Mouse (Mus musculus) forebrain, embryonic 16.5 days (tissue): ENCODE data around the gene Bmp4. TPM values are rescaled to one million over a fixed set of nuclear protein-coding genes. Genes with fewer than 3 reads are reported as not detected.

Experiments
- ATAC-seq: fragments of 200-750 bp; cut with Nextera tagmentation; 2 replicates; pipeline ENCODE4 v1.8.0; 2017; ENCODE audit warnings: mild to moderate bottlenecking, moderate library complexity
- H3K27ac ChIP-seq: fragments of 300-500 bp; sonication (generic); 2 replicates; pipeline ENCODE4 v1.5.1; 2014; ENCODE audit warnings: low read length, control low read depth
- H3K27me3 ChIP-seq: fragments of 300-500 bp; sonication (generic); replicated peaks from 2 replicates; pipeline ENCODE4 v1.6.1; 2014; ENCODE audit warnings: low read length; ENCODE audit not compliant: control insufficient read depth, insufficient read depth
- H3K36me3 ChIP-seq: fragments of 300-500 bp; sonication (generic); 2 replicates; pipeline ENCODE4 v1.6.1; 2014; ENCODE audit not compliant: control insufficient read depth, insufficient read depth
- H3K4me1 ChIP-seq: fragments of 300-500 bp; sonication (generic); replicated peaks from 2 replicates; pipeline ENCODE4 v1.6.1; 2014; ENCODE audit warnings: low read length; ENCODE audit not compliant: control insufficient read depth, insufficient read depth
- H3K4me2 ChIP-seq: fragments of 300-500 bp; sonication (generic); 2 replicates; pipeline ENCODE4 v1.6.1; 2014; ENCODE audit warnings: mild to moderate bottlenecking, low read length, control low read depth
- H3K4me3 ChIP-seq: fragments of 300-500 bp; sonication (generic); replicated peaks from 2 replicates; pipeline ENCODE4 v1.5.1; 2014; ENCODE audit warnings: mild to moderate bottlenecking, low read length, control low read depth
- H3K9ac ChIP-seq: fragments of 300-500 bp; sonication (generic); replicated peaks from 2 replicates; pipeline ENCODE4 v1.6.1; 2014; ENCODE audit warnings: low read depth, low read length, control low read depth
- H3K9me3 ChIP-seq: fragments of 300-500 bp; sonication (generic); 2 replicates; pipeline ENCODE4 v1.6.1; 2016; ENCODE audit warnings: low read length; ENCODE audit not compliant: control insufficient read depth
- WGBS: fragments of 180-500 bp; shearing (Covaris S2); extraction: QIAGEN DNeasy Blood & Tissue Kit; methylation state at CpG from one replicate; pipeline ENCODE4 v1.1.7; 2014; 5-methylcytosine and 5-hydroxymethylcytosine counted together
- polyA plus RNA-seq: library from polyadenylated mRNA; unstranded; fragments of >200 nt; fragmentation: Nextera tagmentation; extraction: Ambion mirVana; gene quantifications from 2 replicates; pipeline ENCODE4 v1.2.1, GENCODE M21; 2015

Gene Bmp4
- polyA plus RNA-seq, 1 experiment from 2014 or later = 7.4 TPM

- Histone ChIP-seq H3K36me3 (no peaks in the 10 kb centered on the region), H3K4me1 (no peaks in the 10 kb centered on the region), H3K4me3 (no peak overlapping the region), H3K9me3 (no peaks in the 10 kb centered on the region), H3K27ac (no peak overlapping the region), H3K27me3 (no peaks in the 10 kb centered on the region), H3K9ac (no peak overlapping the region), H3K4me2 (no peak overlapping the region)
- no peak for ATAC-seq
- 41% methylated on average over 10 of the region's 10 CpGs for WGBS
These were observed 27.3 kb downstream of the Bmp4 start for GRCm38 (mm10) chr14:46363209-46363608.

- no peak overlapping the region for H3K4me3 ChIP-seq
- no peak overlapping the region for H3K4me2 ChIP-seq
- H3K27ac ChIP-seq = no peak overlapping the region
- no peaks in the 10 kb centered on the region for H3K36me3 ChIP-seq
- 87% methylated on average over 8 of the region's 8 CpGs for WGBS
- no peaks in the 10 kb centered on the region for H3K4me1 ChIP-seq
- H3K27me3 ChIP-seq = no peaks in the 10 kb centered on the region
- H3K9ac ChIP-seq = no peak overlapping the region
- ATAC-seq = no peak
- no peaks in the 10 kb centered on the region for H3K9me3 ChIP-seq
These were observed 32.8 kb downstream of the Bmp4 start for GRCm38 (mm10) chr14:46357696-46358095.

GRCm38 (mm10) chr14:46357286-46357685 is 33.2 kb downstream of the Bmp4 start:
- no peak overlapping the region for H3K9ac ChIP-seq
- no peak overlapping the region for H3K27ac ChIP-seq
- H3K9me3 ChIP-seq = no peaks in the 10 kb centered on the region
- H3K4me3 ChIP-seq = no peak overlapping the region
- no peaks in the 10 kb centered on the region for H3K36me3 ChIP-seq
- no peak overlapping the region for H3K4me2 ChIP-seq
- WGBS = 77% methylated on average over 7 of the region's 7 CpGs
- no peak for ATAC-seq
- no peaks in the 10 kb centered on the region for H3K27me3 ChIP-seq
- H3K4me1 ChIP-seq = no peaks in the 10 kb centered on the region

GRCm38 (mm10) chr14:46344750-46345149 is 45.7 kb downstream of the Bmp4 start:
- ATAC-seq = no peak
- no peak overlapping the region for H3K4me2 ChIP-seq
- no peaks in the 10 kb centered on the region for H3K4me1 ChIP-seq
- H3K27ac ChIP-seq = no peak overlapping the region
- H3K9ac ChIP-seq = no peak overlapping the region
- H3K9me3 ChIP-seq = no peaks in the 10 kb centered on the region
- no peaks in the 10 kb centered on the region for H3K27me3 ChIP-seq
- no peak overlapping the region for H3K4me3 ChIP-seq
- no peaks in the 10 kb centered on the region for H3K36me3 ChIP-seq

DNA sequence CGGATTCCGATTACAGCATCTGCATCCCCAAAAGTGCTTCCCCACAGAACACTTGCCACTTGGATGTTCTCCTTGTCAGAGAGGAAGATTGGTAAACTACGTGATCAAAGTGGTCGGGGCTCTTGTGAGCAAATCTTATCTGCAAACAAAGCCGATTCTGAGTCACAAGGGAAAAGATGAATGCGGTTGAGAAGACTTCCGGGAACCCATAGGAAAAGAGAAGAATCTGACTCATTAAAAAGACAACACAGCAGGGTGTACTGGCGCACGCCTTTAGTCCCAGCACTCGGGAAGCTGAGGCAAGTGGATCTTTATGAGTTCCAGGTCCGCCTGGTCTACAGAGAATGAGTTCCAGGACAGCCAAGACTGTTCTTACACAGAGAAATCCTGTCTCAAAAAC is 51.7 kb downstream of the Bmp4 start:
- no peaks in the 10 kb centered on the region for H3K9me3 ChIP-seq
- no peak overlapping the region for H3K4me3 ChIP-seq
- H3K27ac ChIP-seq = no peak overlapping the region
- no peak for ATAC-seq
- H3K27me3 ChIP-seq = no peaks in the 10 kb centered on the region
- H3K36me3 ChIP-seq = no peaks in the 10 kb centered on the region
- 84% methylated on average over 11 of the region's 11 CpGs for whole genome bisulfite sequencing
- H3K4me2 ChIP-seq = no peak overlapping the region
- no peak overlapping the region for H3K9ac ChIP-seq
- no peaks in the 10 kb centered on the region for H3K4me1 ChIP-seq

Other genes starting within 250 kb of the Bmp4 start
- not detected in 2 replicates for gene Gm15217, start 11.3 kb downstream of the Bmp4 start, polyA plus RNA-seq